Mouse (Mus musculus): ENCODE data around the gene Tlnrd1. TPM values are rescaled to one million over a fixed set of nuclear protein-coding genes. Genes with fewer than 3 reads are reported as not detected.

Gene Tlnrd1
- polyA plus RNA-seq, 1 experiment from 2014 or later = 8.9 TPM

DNA sequence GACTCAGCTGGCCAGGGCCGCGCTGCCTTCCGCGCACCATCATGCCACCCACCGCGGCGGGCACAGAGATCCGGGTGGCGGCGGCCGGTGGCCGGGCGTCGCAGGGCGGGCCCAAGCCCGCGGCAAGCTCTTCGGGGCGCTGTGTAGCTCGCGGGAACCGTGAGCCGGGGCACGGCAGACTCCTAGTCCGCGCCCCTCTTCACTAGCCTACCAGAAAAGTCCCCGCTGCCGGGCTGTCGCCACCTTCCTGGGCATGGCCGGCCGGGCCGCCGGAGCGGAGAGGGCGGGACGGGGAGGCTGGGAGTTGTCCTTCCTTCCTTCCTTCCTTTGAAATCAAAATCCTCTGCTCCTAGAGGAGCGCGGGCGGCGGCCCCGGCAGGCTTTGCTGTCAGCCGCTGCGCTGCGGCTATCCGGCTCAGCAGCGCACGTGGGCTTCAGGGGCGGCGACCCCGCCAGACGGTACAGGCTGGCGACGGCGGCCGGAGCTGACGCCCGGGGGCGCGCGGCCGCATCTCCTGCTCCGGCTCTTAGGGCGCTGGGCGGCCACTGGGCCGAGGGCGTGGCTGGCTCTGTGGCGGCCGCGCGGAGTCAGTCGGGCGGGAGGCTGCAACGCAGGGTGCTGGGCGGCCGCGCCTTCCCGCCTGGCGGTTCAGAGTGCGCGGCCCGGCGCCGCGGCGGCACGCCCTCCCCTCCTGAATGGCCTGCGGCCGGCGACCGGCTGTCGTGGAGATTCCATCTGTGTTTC is 657 bp downstream of the Tlnrd1 start:
- H3K4me3 ChIP-seq (replicated peaks) = peak overlapping the region; percentile 98
- H3K9me3 ChIP-seq (replicated peaks) = no peaks in the 10 kb centered on the region
- peak overlapping the region; percentile 99 for H3K9ac ChIP-seq
- H3K27me3 ChIP-seq = no peaks in the 10 kb centered on the region
- H3K36me3 ChIP-seq = peaks cover 40% of the 10 kb centered on the region
- peak overlapping the region; percentile 98 for H3K4me2 ChIP-seq
- H3K4me1 ChIP-seq (replicated peaks) = peaks cover 82% of the 10 kb centered on the region
- DNase-seq (peak; percentile 75), ATAC-seq (ENCODE audit: low read depth) (peak; percentile 81)
- peak overlapping the region; percentile 98 for H3K27ac ChIP-seq
- WGBS (ENCODE audit: insufficient replicate concordance) = under 1% methylated on average over 86 of the region's 91 CpGs

DNA sequence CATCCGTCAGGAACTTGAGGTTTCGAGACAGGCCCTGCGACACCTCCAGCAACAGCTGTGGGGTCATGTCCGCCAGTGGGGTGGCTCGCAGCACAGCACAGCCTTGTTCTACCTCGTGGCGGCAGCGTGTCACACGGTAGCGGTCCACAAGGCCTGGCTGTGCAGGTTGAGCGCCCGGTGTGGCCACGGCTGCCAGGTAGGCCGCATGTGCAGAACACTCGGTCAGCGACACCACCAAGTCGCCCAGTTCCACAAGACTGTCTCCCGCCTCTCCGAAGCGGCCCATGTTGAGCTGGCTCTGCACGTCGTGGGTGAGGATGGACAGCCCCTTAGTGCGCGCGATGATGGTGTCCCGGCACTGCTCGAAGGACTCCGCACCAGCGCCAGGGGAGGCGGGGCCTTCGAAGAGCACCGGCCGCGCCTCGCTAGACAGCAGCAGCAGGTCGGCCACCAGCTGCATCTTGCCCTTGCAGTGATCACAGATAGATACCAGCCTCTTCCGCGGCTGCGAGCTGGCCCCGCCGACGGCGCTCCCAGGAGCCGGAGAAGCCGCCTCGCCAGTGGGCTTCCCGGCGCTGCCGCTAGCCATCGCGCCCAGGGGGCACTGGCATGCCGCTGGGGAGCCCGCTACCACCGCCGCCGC is 1.4 kb downstream of the Tlnrd1 start:
- peak; percentile 71 for DNase-seq
- H3K27me3 ChIP-seq = no peaks in the 10 kb centered on the region
- peak overlapping the region; percentile 98 for H3K4me3 ChIP-seq (replicated peaks)
- 15% methylated on average over 56 of the region's 56 CpGs for WGBS (ENCODE audit: insufficient replicate concordance)
- H3K27ac ChIP-seq = peak overlapping the region; percentile 98
- H3K4me1 ChIP-seq (replicated peaks) = peaks cover 83% of the 10 kb centered on the region
- peak overlapping the region; percentile 98 for H3K4me2 ChIP-seq
- peak overlapping the region; percentile 99 for H3K9ac ChIP-seq
- H3K9me3 ChIP-seq (replicated peaks) = no peaks in the 10 kb centered on the region
- peak; percentile 41 for ATAC-seq (ENCODE audit: low read depth)
- peaks cover 47% of the 10 kb centered on the region for H3K36me3 ChIP-seq

DNA sequence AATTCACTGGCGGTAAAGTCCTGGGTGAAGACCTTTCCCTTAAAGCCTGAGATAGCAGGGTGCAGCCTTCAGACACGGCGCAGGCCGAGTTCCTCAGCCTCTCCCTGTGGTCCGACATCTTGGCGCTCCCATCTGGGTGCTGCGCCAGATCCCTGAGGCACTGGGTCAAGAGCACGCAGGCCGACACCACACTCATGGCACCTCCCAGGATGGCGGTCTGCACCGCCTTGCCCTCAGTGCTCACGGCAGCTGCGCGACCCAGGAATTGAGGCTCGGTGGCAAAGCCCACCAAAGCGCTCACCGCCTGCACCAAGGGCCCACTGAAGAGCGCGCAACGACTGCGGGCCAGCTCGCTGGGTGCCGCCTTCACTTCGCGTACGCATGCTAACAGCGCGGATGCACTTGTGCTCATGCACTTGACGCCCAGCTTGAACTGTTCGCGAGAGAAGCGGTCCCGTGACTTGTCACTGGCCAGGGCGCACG is 1.9 kb downstream of the Tlnrd1 start:
- Histone ChIP-seq H3K9ac (peak overlapping the region; percentile 99), H3K4me2 (peak overlapping the region; percentile 98), H3K4me1 (replicated peaks) (peaks cover 79% of the 10 kb centered on the region), H3K36me3 (peaks cover 50% of the 10 kb centered on the region), H3K27ac (peak overlapping the region; percentile 98), H3K4me3 (replicated peaks) (peak overlapping the region; percentile 98), H3K27me3 (no peaks in the 10 kb centered on the region), H3K9me3 (replicated peaks) (no peaks in the 10 kb centered on the region)
- ATAC-seq (ENCODE audit: low read depth) (no peak), DNase-seq (no peak)
- 84% methylated on average over 35 of the region's 35 CpGs for WGBS (ENCODE audit: insufficient replicate concordance)

DNA sequence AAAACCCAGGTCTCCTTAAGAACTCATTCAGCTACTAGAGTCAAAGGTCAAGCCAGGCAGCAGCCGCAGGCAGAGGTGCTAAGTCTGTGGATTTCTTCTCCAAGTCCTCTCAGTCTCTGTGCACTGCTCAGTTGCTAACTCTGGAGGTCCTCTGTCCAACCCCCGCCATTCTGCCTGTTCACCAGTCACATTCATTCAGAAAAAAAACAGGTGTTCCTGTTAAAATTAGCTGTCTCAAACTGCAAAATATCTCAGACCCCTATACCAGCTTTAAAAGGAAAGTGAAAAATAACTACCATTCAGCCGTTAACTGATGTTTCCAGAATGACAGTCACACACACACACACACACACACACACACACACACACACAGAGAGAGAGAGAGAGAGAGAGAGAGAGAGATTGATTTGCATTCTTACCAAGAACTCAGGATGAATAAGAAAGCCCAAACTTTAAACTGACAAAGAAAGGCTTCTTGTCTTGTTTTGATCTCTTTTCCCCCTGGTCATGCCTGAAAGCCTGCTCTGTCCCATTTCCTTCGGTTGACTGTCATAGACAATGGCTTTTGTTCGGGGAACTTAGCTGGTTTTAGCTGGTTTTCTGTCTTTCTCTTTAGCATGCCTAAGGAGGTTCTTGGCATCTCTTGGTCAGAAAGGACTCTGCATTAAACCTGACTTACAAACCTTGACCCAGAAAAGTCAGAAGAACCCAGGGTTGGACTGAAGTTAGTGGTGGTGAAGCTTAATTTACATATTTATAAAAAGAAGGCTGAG is 5.2 kb downstream of the Tlnrd1 start:
- Histone ChIP-seq H3K9ac (peak overlapping the region; percentile 26), H3K4me2 (peak overlapping the region; percentile 4; the same call in 1 of the 2 replicates), H3K9me3 (replicated peaks) (no peaks in the 10 kb centered on the region), H3K4me3 (replicated peaks) (0 out of 2 replicates have a peak overlapping the region, but pooled peaks have one; percentile 2), H3K27me3 (no peaks in the 10 kb centered on the region), H3K27ac (0 out of 2 replicates have a peak overlapping the region, but pooled peaks have one; percentile 8), H3K36me3 (peaks cover 59% of the 10 kb centered on the region), H3K4me1 (replicated peaks) (peaks cover 66% of the 10 kb centered on the region)
- DNase-seq = no peak
- no peak for ATAC-seq (ENCODE audit: low read depth)
- 55% methylated on average over 5 of the region's 5 CpGs for WGBS (ENCODE audit: insufficient replicate concordance)

DNA sequence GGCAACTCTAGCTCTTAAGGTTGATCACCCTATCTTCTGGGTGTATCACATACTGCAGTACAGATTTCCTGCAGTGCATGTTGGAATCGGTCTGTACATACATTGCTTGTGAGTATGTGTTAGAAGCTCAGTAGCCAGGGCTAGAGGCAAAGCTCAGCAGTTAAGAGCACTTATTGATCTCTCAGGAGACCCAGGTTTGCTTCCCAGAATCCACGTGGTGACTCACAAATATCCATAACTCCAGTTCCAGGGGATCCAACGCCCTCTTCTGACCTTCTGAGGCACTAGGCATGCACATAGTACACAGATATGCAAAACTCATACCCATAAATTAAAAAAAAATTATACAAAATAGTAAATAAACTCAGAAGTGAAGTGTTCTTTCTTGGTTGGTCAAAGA is 7.0 kb downstream of the Tlnrd1 start:
- ATAC-seq (ENCODE audit: low read depth) = no peak
- WGBS (ENCODE audit: insufficient replicate concordance) = 62% methylated on average over 3 of the region's 3 CpGs
- DNase-seq = no peak
- Histone ChIP-seq H3K4me3 (replicated peaks) (no peak overlapping the region), H3K9ac (no peak overlapping the region), H3K4me1 (replicated peaks) (peaks cover 58% of the 10 kb centered on the region), H3K27ac (0 out of 2 replicates have a peak overlapping the region, but pooled peaks have one; percentile 3), H3K4me2 (no peak overlapping the region), H3K36me3 (peaks cover 53% of the 10 kb centered on the region), H3K9me3 (replicated peaks) (no peaks in the 10 kb centered on the region), H3K27me3 (no peaks in the 10 kb centered on the region)

DNA sequence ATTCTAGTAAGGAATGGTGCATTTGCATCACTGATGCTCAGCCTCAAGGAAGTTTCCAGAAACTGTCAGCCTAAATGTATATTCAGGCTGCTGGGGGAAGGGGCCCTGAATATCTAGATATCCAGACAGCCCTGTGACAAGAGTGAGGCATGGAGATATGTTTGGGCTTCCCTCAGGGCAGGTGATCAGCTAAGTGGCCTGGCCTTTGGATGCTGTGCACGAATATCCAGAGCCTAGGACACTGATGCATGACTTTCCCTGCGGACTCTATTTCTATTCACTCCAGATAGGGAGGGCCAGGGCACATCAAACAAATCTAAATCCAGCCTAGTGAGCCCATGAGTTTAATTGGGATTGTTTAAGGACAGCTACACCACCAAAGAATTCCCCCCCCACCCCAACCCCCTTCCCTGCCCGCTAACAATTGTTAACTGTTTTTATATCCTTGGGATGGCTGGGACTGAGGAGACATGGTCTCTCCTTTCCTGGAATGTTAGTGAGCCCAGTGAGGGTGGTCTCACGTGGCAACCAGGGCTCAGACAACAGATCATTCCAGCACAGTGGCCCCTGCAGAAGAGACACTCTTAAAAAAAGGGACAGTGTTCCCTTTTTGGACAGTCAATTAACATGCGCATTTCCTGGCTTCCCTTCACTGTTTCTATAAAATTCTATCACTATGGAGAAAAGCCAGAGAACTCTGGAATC is 14.1 kb downstream of the Tlnrd1 start:
- Histone ChIP-seq H3K27ac (no peak overlapping the region), H3K9me3 (replicated peaks) (no peaks in the 10 kb centered on the region), H3K4me3 (replicated peaks) (no peak overlapping the region), H3K9ac (no peak overlapping the region), H3K27me3 (no peaks in the 10 kb centered on the region), H3K4me2 (no peak overlapping the region), H3K36me3 (no peaks in the 10 kb centered on the region), H3K4me1 (replicated peaks) (no peaks in the 10 kb centered on the region)
- ATAC-seq (ENCODE audit: low read depth) (no peak), DNase-seq (no peak)
- WGBS (ENCODE audit: insufficient replicate concordance) = 51% methylated on average over 5 of the region's 5 CpGs

DNA sequence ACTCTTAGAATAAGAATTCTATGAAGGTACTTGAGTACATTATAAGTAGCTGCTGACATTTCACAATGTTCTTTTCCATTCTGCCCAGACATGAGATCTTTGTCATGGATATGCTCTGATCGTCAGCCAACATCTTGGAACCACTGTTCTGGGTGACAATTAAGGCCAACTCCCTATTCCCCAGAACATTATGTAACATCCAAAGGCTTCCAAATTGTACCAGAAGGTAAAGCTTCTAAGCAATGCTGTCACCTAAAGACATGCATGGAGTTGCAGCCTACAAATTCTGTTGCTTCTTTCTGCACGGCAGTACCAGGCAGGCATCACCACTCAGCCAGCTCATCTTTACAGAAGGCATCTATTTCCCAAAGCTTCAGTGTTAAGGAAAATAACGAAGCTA is 15.9 kb downstream of the Tlnrd1 start:
- 72% methylated on average over 3 of the region's 3 CpGs for WGBS (ENCODE audit: insufficient replicate concordance)
- Histone ChIP-seq H3K4me3 (replicated peaks) (no peak overlapping the region), H3K9ac (no peak overlapping the region)

DNA sequence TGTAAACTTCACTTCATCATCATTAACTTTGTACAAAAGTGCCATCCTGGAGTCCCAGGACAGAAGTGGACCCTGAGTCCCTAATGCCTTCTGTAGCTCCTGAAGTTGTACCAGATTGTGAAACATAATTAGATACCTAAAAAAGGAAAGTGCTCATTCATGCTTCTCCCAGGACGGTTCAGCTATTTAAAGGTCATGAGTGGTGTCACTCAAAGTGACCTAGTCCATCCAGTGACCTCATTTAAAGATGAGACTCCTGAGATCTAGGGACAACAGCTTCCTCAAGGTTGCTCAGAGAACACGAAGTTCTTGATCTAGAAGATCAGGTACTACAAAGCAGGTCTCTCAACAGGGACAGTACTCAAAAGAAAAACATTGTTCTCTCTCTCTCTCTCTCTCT is 20.6 kb downstream of the Tlnrd1 start:
- H3K9me3 ChIP-seq (replicated peaks) = no peaks in the 10 kb centered on the region
- H3K27me3 ChIP-seq = no peaks in the 10 kb centered on the region
- 27% methylated on average over 2 of the region's 2 CpGs for WGBS (ENCODE audit: insufficient replicate concordance)
- H3K4me1 ChIP-seq (replicated peaks) = no peaks in the 10 kb centered on the region
- ATAC-seq (ENCODE audit: low read depth) = no peak
- H3K9ac ChIP-seq = no peak overlapping the region
- no peak overlapping the region for H3K27ac ChIP-seq
- H3K36me3 ChIP-seq = no peaks in the 10 kb centered on the region
- no peak for DNase-seq
- no peak overlapping the region for H3K4me3 ChIP-seq (replicated peaks)
- no peak overlapping the region for H3K4me2 ChIP-seq

More for the DNA sequence above, 15.9 kb downstream of the Tlnrd1 start:
- Histone ChIP-seq H3K4me1 (replicated peaks) (no peaks in the 10 kb centered on the region), H3K9me3 (replicated peaks) (no peaks in the 10 kb centered on the region), H3K36me3 (no peaks in the 10 kb centered on the region), H3K4me2 (no peak overlapping the region), H3K27ac (no peak overlapping the region), H3K27me3 (no peaks in the 10 kb centered on the region)
- ATAC-seq (ENCODE audit: low read depth) (no peak), DNase-seq (no peak)

DNA sequence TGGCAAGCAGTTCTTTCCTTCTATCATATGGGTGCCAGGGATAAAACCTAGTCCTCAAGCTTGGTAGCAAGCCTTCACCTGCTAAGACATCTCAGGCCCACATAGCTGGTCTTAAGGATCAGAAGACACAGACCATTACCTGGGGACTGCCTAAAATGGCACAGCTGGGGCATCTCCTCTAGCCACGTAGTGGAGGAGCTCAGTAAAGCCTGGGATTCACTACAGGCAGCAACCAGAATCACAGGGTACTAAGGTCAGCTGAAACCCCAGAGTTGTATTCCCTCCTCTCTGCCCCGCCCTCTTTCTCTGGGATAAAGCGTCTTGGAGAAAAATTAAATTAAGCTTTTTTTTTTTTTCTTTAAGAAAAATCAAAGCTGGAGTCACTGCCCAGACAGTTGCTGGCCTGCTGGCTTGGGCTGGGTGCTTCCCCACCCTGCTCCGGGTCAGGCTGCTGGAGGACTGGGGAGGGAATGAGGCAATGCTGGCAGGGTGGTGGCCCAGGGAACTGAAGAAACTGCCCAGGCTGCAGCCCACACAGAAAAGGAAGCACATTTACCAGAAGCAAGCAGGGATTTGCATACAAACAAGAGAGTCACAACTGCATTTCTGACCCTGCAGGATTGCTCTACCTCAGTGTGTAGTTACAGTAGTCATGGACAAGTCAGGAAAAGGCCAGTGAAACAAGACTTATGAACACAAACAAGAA is 24.6 kb downstream of the Tlnrd1 start:
- H3K4me3 ChIP-seq (replicated peaks) = no peak overlapping the region
- WGBS (ENCODE audit: insufficient replicate concordance) = 47% methylated on average over 4 of the region's 4 CpGs
- no peak overlapping the region for H3K4me2 ChIP-seq
- ATAC-seq (ENCODE audit: low read depth) (no peak), DNase-seq (no peak)
- no peaks in the 10 kb centered on the region for H3K27me3 ChIP-seq
- no peaks in the 10 kb centered on the region for H3K4me1 ChIP-seq (replicated peaks)
- no peaks in the 10 kb centered on the region for H3K36me3 ChIP-seq
- H3K9ac ChIP-seq = no peak overlapping the region
- no peaks in the 10 kb centered on the region for H3K9me3 ChIP-seq (replicated peaks)
- no peak overlapping the region for H3K27ac ChIP-seq

DNA sequence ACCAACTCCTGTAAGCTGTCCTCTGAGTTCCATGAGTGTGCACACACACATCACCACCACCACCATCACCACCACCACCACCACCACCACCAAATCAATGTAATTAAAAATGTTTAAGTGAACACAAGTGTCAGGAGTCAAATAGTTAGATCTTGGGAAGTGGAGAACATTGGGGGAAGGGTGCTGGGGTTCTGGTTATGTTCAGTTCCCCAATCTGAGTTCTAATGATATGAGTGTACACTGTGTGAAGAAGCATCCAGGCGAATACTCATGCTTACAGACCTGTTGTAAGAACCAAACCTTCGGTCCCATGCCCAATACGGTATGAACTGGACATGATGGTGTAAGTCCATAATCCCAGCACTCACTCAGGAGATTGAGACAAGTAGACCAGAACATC is 26.2 kb downstream of the Tlnrd1 start:
- H3K4me1 ChIP-seq (replicated peaks) = no peaks in the 10 kb centered on the region
- 71% methylated on average over 3 of the region's 3 CpGs for WGBS (ENCODE audit: insufficient replicate concordance)
- DNase-seq (no peak), ATAC-seq (ENCODE audit: low read depth) (no peak)
- H3K27me3 ChIP-seq = no peaks in the 10 kb centered on the region
- no peak overlapping the region for H3K4me3 ChIP-seq (replicated peaks)
- H3K27ac ChIP-seq = no peak overlapping the region
- H3K4me2 ChIP-seq = no peak overlapping the region
- H3K36me3 ChIP-seq = no peaks in the 10 kb centered on the region
- H3K9ac ChIP-seq = no peak overlapping the region
- H3K9me3 ChIP-seq (replicated peaks) = no peaks in the 10 kb centered on the region

Measured in liver, embryonic 13.5 days (tissue).